Mouse (Mus musculus): ENCODE measurements around the gene Scd4. TPM values are rescaled to one million over a fixed set of nuclear protein-coding genes. Genes with fewer than 3 reads are reported as not detected.
A peak's percentile ranks its signal among the peaks of the same experiment; 100 is the strongest.

Scd4 gene
- 0.87 and 1.0 TPM in 2 replicates for polyA plus RNA-seq (2012; rRNA removed)

DNA sequence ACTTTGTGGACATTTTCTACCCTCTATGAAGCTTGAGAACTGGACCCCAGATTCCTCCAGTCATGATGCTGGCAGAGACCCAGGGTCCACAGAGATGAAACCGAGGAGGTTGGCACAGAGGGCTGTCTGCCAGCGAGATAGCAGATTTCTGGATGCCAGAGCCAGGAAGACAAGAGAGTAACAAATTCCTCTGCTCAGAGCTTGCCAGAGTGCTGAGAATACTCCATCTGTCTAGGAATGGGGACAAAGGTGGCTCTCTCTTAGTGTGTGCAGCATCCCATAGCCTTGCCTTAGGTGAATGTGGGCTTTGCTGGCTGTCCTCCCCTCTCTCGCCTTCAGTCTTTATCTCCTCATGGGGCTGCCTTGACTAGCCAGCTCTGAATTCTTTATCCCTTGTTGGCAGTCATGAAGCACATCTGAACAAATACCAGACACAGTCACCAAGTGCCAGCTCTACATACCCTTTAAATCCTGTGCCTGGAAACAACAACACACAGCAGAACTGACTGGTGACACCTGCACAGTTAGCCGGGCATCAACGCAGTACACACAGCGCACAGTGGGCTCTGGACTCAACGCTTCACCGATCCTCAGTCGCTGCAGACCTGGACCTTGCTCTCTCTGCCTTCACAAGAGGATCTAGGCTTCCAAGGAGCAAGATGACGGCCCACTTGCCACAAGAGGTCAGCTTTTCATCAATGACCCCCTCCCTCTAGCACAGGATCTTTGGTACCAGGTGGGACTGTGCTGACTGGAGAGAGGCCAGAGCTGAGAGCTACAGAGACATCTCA is at the start of gene Scd4:
Gene Scd4, plus strand, starts transcription at position 260 of the 791 bp plus-strand sequence.
- DNase-seq (ENCODE audit: low spot score) = no peak

DNA sequence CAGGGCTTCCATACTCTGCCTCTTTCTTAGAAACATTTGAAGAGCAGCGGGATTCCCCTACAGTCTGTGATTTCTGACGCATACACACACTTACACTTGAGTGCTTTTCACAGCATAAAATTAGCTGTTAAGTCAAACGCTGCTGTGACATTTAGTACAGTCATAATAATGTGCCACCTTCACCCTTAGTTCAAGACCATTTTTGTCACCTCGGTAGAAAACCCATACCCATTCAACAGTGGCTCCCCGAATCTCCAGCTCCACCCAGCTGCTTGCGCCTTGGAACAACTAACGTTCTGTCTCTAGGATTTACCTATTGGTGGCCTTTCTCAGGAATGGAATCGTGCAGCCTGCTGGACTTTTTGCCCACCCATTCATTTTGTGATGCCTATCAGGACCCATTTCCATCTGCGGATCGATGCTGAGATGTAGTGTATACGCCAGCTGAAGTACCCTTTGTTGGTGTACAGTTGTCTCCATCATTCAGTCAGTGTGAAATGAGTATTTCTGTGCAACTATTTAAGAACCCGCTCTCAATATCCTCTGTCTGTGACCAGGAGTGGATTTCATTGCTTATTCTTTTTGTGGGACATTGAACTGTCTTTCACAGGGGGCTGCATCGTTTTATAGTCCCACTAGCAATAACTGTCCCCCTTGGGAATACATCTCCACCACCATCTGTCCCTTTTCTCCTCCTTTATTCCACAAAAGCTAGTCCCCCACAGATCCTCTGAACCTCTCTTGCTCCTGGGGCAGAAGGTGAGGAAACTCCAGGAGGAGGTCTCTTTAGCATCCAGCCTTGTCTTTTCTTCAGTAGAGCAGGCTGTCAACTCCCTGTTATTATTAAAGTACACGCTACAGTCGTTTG is 49.5 kb upstream of the Scd4 start:
- no peak for DNase-seq (ENCODE audit: low spot score)

DNA sequence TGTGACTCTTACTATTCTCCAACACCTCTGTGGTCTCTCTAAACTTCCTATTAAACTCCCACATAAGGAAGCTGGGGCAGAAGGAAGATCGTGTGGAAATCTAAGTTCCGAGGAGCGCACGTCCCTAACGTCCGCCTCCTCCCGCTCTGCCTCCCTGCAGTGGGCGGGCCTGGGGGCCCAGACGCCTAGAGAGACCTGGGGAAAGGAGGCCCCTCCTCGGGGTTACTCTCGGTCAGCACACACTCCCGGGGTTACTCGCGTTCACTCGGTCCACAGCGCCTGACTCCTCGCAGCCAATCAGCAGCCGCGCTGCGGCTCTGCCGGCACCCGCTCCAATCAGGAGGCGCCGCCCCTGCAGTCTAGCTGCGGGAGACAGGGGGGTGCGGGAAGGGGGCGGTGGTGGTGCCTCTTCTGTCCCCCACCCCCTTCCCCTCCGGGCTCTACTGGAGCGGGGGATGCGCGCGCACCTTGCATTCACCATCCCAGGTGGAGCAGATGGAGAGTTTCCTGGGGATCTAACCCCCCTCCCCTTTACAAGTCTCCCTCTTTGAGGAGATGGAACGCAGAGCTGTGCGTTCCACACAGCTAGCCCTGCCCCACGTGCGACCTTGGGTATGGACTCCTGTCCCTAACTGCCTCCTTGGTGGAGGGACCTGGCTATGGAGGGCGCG is 48.7 kb upstream of the Scd4 start:
- peak; percentile 80 for DNase-seq (ENCODE audit: low spot score)

DNA sequence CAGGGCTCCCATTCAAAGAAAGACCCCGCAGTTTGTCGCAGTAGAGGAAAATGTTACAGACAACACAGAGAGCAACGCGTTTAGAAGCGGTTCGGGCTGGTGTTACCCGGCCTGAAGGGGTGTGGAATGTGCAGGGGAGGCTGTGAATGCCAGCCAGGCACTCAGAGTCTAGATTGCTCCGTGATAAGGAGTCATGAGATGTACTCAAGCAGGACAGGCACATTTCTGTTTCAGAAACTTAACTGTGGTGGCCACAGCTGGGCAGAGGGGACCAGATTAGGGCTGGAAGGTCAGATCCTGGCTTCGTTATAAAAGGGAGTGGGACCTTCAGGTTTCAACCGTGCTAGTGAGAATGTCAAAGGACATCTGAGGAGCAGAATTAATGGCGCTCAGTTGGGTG is 48.2 kb upstream of the Scd4 start:
- DNase-seq (ENCODE audit: low spot score) = no peak

DNA sequence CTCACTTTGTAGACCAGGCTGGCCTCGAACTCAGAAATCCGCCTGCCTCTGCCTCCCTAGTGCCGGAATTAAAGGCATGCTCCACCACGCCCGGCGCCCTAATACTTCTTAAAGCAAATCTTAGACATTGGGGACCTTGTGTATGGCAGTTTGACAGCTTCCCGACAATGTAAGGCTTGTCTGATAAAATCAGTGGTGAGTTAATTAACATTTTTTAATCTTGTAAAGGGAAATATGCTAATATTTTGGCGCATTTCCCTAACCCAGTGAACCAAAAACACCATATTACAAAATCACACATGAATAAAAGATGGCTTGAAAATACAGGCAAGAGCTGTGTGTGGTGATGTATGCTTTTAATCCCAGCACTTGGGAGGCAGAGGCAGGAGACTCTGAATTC is 47.3 kb upstream of the Scd4 start:
- no peak for DNase-seq (ENCODE audit: low spot score)

DNA sequence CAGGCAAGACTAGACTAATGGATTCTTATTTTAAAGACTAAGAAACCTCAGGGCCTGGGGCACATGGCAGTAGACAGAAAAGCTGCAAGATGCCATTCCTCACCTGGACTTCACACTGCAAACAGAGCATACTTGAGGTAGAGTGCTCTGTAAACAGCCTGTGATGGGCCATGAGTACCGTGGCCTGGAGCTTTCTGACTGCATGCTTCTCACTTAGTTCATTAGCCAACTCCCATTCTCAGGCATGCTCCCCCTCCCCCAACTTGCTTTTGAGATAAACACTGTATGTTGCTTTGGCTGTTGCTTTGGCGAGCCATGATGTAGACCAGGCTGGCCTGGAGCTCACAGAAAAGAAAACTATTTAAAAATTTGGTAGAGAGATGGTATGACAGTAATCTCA is 46.8 kb upstream of the Scd4 start:
- DNase-seq (ENCODE audit: low spot score) = no peak

DNA sequence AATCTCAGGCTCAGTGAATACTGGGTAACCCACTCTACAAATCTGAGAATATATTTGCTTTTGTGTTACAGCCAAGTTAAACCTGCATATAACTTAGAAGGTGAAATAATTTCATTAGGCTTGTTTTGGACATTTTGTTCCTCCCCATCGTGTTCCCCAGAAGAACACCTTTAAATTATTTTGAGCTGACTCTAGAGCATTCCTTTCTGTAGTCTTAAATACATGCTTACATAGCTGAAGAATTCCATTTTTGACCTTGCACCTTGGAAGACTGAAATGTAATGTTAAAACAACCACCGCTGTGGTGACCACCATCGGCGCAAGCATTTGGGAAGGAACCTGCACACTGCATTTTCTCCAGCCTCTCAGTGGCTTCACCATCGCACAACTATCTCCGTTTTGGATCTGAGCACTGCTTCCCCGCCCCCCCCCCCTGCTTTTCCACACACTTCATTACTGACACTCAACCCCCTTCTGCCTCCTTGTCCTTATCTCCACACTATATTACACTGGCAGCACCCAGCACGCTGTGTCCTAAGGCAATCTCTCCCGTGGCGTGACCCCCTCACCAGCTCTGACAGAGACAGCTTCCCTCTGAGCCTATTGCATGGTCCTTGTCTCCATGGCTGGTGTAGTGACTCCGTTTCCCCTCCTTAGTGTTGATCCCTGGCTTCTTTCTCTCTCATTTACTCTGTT is 45.3 kb upstream of the Scd4 start:
- no peak for DNase-seq (ENCODE audit: low spot score)

DNA sequence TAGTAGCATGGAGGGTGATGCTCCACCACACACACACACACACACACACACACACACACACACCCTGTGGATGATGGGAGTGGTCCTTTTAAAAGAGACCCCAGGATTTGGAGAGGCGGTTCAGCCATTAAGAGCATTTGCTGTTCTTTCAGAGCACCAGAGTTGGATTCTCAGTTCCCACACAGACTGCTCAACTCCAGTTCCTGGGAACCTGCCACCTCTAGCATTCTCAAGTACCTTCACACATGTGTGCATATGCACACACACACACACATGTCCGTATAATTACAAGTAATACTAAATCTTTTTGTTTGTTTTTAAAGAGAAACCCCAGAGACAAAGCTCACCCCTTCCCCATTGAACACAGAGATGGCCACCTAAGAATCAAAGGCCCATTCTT is 40.8 kb upstream of the Scd4 start:
- no peak for DNase-seq (ENCODE audit: low spot score)

DNA sequence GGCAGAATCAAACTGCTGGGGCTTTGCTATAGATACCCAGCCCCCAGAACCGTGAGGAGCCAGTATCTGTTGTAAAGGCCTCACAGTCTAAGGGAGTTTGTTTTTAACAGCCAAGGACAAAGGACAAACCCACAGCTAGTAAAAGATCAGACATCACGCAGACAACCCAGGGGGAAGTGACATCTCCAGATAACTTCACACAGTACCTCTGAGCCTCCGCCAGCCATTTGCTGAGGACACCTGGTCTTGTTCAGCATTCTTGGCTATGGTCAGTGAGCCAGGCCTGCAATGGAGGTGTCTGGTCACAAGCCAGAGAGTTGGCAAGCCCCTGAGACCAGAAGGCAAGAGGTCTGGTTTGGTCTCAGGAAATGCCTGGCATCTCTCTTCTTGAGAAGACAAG is 40.4 kb upstream of the Scd4 start:
- no peak for DNase-seq (ENCODE audit: low spot score)

DNA sequence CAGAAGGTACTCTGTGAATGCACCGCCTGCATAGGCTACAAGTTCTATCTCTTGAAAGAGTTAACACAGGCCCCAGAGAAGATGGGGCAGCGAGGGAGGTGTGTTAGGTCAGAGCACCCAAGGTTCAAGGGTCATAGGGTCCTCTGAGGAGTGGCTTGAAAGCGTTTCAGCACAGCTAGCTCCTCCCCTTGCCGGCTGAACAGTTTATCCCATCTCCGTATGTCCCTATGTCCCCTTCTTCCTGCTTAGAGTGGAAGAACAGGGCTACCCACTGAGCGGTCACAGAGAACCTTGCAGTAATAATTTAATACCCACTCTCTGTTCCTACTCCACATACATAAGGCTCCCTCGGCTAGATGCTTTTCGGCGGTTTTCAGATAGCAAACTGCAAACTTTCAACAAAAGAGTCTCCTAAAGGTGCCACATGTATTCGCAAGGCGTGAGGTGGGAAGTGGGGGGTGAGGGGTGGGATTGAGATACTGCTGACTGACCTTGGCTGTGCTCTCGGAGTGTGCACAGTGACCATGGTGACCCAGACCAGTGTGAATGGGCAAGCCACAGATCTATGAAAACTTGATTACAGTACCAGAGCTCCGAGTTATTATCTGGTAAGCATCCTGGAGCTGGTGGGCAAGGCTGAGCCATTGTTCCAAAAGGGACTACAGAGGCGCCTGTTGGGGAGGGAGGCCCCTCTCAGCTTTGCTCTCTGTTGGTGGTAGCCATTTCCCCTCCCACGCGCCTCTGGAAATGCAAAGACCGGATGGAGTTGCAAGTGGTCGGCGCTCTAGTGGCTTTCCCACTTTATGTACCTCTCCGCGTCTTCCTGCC is 39.7 kb upstream of the Scd4 start, which contains the start of gene Scd2:
Gene Scd2, plus strand, starts transcription at position 734 of the 828 bp plus-strand sequence.
- no peak for DNase-seq (ENCODE audit: low spot score)

DNA sequence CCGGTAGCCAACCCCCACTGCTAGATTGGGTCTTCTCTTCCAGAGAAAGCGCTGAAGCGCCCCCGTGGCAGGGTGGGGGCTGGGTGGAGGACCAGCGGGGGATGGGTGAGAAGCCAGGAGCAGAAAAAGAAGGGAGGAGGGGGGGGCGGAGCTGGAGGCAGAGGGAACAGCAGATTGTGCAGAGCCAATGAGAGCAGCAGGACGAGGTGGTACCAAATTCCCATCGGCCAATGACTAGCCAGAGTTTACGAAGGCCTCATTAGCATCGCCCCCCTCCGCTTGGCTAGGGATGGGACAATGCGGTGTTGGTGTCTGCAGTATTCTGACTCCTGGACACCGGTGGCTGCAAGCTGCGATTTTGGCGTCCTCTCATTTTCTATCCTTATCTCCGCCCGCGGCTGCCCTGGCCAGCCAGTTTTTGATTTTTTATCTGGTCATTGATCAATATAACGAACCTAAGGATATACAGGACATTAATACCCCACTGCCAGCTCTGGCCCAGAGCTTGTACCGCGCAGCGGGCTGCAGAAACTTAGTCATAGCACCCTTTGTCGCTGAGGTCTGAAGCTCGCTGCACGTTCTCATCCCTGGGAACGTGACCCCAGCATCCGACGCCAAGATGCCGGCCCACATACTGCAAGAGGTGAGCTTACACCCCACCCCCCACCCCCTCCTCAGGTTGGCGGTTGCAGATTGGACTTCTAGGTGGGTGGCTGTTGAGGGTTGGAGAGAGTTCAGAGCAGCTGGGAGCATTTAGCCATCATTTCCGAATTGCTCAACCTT is 38.9 kb upstream of the Scd4 start:
- peak; percentile 72 for DNase-seq (ENCODE audit: low spot score)

DNA sequence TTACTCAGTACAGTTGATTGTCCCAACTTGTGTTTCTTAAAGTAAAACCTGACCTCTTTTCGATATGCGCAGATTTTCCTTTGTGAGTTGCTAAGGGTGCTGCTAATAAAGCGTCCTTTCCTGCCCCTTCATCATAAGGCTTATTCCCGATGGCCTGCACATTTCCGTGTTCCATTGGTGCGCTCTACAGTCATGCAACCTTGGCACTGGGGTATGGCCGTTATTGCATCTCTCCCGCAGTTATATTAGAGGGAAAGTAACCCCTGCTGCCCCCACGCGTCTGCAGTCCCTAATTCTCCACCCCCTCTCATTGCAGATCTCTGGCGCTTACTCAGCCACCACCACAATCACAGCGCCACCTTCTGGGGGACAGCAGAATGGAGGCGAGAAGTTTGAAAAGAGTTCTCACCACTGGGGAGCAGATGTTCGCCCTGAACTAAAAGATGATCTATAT is 38.3 kb upstream of the Scd4 start:
- peak; percentile 74 for DNase-seq (ENCODE audit: low spot score)

DNA sequence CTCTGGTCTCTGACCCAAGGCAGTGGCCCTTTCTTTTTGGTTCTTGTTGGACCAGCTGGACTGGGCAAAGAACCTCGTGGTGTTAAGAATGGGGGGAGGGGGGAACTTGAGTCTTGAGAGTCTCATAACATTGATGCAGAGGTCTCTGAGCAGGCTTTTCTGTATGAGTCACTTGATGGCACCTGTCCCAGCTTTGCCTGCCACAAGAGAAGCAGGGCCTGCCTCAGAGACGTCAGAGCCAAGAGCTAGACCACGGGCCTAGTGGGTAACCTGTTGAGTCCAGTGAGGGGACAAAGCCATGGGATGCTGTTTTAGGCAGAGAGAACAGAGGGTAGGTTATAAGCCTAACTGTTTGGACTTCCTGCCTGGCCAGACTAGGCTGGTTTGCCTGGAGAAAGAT is 37.6 kb upstream of the Scd4 start:
- no peak for DNase-seq (ENCODE audit: low spot score)

DNA sequence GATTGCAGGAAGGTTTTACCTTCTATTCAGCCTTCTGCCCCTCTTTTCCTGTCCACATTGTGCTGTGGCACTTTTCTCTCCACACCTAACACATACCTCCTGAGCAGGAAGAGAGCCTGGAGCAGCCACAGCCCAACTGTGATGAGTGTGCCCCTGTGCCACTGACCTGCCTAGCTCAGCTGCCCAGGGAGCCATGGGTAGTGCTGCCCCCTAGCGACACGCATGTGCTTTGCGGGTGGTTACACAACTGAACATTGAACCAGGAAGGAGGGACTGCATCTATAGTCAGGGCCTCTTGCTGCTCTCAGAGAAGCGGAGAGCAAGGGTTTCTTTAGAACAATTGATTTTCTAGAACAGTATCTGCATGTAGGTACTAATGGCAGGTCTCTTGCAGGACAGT is 37.2 kb upstream of the Scd4 start:
- DNase-seq (ENCODE audit: low spot score) = peak; percentile 82

DNA sequence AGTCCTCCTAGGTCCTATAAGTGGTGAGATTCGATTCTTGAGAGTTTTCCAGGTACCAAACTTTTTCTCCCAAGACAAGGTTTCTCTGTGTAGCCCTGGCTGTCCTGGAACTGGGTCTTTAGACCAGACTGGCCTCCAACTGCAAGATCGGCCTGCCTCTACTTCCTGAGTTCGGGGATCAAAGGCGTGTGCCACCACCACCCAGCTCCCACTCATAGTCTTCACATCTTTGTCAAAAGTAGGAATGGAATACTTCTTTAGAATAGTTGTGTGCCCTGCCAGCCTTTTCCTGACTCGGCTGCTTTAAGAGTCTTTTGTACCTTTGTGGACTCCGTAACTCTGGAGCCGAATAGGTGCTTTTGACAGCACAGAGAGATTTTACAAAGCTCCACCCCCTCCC is 36.7 kb upstream of the Scd4 start:
- no peak for DNase-seq (ENCODE audit: low spot score)

DNA sequence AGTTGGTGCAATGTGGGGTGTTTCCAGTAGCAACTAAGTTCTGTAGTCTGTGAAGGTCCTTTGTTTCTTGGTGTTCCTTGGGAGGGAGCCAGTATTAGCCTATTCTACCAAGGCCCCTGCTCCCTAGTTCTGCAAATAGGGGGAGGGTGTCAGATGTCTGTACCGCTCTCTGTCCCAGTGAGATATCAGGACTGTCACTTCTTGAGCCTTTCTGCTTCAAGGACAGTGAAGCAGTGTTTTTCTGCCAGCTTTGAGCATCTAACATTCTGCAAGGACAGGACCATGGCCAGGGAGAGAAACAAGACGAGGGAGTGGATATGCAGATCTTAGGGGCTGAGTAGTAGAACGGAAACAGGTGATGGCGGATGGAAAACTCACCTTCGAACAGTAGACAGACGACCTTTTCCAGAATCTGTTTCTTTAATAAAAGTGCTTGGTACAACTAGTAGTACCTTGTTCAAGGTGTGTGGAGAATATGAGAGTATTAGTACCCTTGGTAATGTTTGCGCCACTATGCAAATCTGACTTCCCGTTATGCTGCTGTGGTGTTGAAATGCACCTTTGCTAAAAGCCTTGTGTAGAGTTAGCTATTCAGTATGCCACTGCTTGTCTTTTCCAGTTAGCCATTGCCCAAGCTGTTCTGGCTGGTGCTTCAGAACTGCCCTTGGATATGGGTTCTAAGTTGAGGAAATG is 35.7 kb upstream of the Scd4 start:
- no peak for DNase-seq (ENCODE audit: low spot score)

DNA sequence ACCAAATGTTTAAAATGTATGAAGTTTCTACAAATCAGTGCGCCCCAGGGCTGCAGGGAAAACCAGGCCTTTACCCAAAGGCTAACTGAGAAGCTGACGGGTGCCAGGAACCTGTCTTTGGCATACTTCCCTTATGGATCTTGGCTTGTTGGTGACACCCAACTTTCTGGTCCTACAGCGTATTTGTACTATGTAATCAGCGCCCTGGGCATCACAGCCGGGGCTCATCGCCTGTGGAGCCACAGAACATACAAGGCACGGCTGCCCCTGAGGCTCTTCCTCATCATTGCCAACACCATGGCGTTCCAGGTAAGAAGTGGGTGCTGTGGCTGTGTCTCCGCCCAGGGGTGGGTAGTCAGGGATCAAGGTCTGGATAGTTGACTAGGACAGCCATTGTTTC is 35.0 kb upstream of the Scd4 start:
- DNase-seq (ENCODE audit: low spot score) = no peak

DNA sequence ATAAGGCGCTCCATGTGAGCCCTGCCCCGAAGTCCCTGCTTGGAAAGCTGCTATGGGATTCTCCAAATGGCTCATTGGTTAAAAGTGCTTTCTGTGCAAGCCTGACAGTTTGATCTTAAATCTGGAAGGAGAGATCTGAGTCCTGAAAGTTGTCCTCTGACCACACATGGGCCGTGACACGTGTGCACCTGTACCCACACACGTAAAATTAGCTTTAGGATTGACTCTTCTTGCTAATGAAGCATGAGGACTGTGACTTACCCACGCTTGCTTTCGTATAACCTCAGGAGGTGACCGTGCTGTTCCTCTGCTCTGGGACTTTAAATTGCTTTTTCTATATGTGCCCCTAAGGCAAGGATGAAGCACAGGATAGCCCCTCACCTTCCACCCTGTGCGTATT is 33.8 kb upstream of the Scd4 start:
- no peak for DNase-seq (ENCODE audit: low spot score)

DNA sequence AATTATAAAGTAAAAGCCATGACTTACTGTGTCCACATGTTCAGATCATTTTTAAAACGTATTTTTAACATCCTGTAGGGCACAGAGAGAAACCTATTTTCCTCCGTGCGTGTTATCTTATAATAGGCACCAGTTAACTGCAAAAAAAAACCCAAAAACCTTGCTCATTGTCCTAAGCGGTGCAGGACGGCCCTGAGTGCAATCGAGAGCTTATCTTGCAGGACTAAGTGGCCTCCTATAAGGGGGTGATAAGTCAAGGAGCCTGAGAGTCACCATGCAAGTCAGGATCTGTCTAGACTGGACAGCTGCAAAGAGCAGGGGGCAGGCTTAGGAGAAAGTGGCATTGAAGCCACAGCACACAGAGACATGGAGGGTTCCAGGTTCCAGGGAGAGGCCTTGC is 33.0 kb upstream of the Scd4 start:
- no peak for DNase-seq (ENCODE audit: low spot score)
